Mouse (Mus musculus) brain, embryonic 14.5 days (tissue): Measurements from ENCODE around the gene Ccdc182. TPM values are rescaled to one million over a fixed set of nuclear protein-coding genes. Genes with fewer than 3 reads are reported as not detected.

Experiments
- DNase-seq: peaks from one replicate; pipeline ENCODE4 v3.0.0-alpha.2; 2011; ENCODE audit warnings: low read depth
- CTCF ChIP-seq: fragments of 200-500 bp; IDR thresholded peaks from 2 replicates; pipeline ENCODE4 v1.5.1; 2012; ENCODE audit warnings: inconsistent platforms, mild to moderate bottlenecking, moderate library complexity, borderline replicate concordance; ENCODE audit not compliant: insufficient read depth, insufficient read length; ENCODE audit errors: extremely low read depth
- POLR2A ChIP-seq: fragments of 200-500 bp; IDR thresholded peaks from 2 replicates; pipeline ENCODE4 v1.6.1; 2012; ENCODE audit warnings: mild to moderate bottlenecking, inconsistent platforms, borderline replicate concordance; ENCODE audit not compliant: poor library complexity, insufficient read depth, insufficient read length, severe bottlenecking; ENCODE audit errors: extremely low read depth
- polyA plus RNA-seq: library from polyadenylated mRNA; depleted of rRNA; stranded (reverse); fragments of >200 nt; gene quantifications from 2 replicates; pipeline ENCODE4 v1.2.3, GENCODE M21; 2012; rRNA removed

Ccdc182 gene
- polyA plus RNA-seq, 1 experiment, result 0.30 TPM

DNA sequence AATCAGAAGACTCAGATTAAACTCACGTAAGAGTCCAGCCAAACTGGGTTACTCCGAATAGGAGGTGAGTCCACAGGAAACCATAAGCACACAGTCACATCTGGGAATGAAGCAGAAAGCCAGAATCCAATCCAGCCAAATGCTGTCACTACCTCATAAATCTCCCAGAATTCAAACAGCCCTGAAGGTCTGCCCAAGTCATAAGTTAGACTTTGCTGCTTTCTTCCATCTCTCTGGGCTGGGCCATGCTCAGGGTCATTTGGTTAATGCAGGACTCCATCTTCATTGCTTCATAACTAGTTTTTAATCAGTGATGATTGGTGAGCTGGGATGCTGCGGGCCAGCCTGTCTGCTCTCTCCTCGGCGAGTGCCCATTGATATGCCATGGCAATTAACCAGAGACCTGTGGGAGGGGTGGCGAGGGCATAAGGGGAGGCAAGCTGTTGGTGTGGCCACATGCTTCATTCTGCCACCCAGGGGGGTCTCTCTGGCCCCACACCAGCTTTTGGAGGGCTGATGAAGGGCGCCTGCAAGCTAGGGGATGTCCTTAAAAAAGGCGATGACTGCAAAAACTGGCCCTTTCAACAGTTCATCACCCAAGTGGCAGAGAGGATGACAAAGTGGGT is 38.6 kb downstream of the Ccdc182 start:
- TF ChIP-seq POLR2A (no peak), CTCF (no peak)
- DNase-seq, result no peak

DNA sequence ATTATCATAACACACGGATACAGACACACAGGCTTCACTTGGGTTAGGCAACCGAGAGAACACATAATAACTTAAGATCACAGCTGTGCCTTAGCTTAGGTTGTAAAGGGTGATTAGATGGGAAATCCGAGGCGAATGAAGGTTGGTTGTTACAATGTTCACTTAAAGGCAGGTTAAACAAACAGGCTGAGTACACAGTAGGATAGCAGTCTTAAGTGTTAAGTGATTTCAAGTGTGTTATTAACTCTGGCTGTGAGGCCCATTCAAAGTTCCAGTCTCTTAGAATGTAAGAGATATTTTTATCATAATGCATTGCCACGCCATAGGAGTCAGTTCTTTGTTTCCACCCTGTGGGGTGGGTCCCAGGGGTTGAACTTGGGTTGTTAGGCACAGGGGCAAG is 41.0 kb downstream of the Ccdc182 start:
- no peak for TF ChIP-seq CTCF
- TF ChIP-seq POLR2A, result no peak
- no peak for DNase-seq

DNA sequence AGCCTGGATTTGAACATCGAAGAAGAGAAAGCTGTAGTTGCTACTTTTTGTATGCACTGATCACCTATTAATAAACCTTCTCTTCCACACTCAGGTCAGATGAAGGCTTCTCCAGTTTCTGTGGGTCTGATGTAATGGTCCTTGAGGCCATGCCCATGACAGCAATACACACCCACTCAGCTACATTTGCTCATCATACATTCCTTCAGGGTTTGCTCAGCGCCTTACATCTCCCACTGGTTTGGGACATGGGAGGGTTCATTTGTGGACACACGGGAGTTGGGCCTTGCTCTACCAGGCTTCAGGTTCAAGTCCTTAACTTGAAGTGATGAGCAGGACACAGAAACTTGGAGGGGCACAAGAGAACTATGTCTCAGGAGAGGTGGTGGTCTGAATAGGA is 44.1 kb downstream of the Ccdc182 start:
- TF ChIP-seq POLR2A, result no peak
- TF ChIP-seq CTCF, result no peak
- DNase-seq, result no peak

Other genes starting within 250 kb of the Ccdc182 start
- gene Srsf1, start 246.7 kb upstream of the Ccdc182 start, polyA plus RNA-seq, result 456 and 624 TPM in 2 replicates
- gene Vezf1, start 225.8 kb upstream of the Ccdc182 start, polyA plus RNA-seq, result 45.0 and 58.4 TPM in 2 replicates
- gene Cuedc1, start 196.0 kb upstream of the Ccdc182 start, polyA plus RNA-seq, result 33.1 and 53.2 TPM in 2 replicates
- gene Mrps23, start 89.7 kb upstream of the Ccdc182 start, polyA plus RNA-seq, result 74.9 and 79.0 TPM in 2 replicates